Mouse (Mus musculus) MEL (cell line): ENCODE data around the gene Evpl. TPM values are rescaled to one million over a fixed set of nuclear protein-coding genes. Genes with fewer than 3 reads are reported as not detected.

Source experiments
- DNase-seq: peaks from one replicate; pipeline ENCODE4 v3.0.0; 2011; ENCODE audit warnings: low read depth, low spot score
- H3K27ac ChIP-seq: 2 replicates; pipeline ENCODE4 v1.5.1; 2012; ENCODE audit warnings: low read depth, mild to moderate bottlenecking, control low read depth, low read length, moderate library complexity; ENCODE audit not compliant: control insufficient read depth
- H3K27me3 ChIP-seq, 2 experiments: fragments of 150-350 bp in 1 of 2; sonication (generic) in 1 of 2; 2 replicates each; pipeline ENCODE4 v1.6.1; 2012; ENCODE audit warnings: low read length in 2 of 2, mild to moderate bottlenecking in 2 of 2, improper control_type of control experiment in 1 of 2, moderate library complexity in 1 of 2; ENCODE audit not compliant: insufficient read depth in 2 of 2, control insufficient read depth in 1 of 2
- H3K36me3 ChIP-seq, 2 experiments: 2 replicates each; pipeline ENCODE4 v1.6.1; 2012 to 2014; ENCODE audit warnings: low read length in 2 of 2, improper control_type of control experiment in 1 of 2, inconsistent platforms in 1 of 2, mild to moderate bottlenecking in 1 of 2; ENCODE audit not compliant: insufficient read depth in 2 of 2, control insufficient read depth in 1 of 2
- H3K4me1 ChIP-seq, 2 experiments: fragments of 150-350 bp in 1 of 2; sonication (generic) in 1 of 2; 2 replicates each; pipeline ENCODE4 v1.6.1; 2012; ENCODE audit warnings: low read length in 2 of 2, improper control_type of control experiment in 1 of 2, mild to moderate bottlenecking in 1 of 2; ENCODE audit not compliant: insufficient read depth in 2 of 2, control insufficient read depth in 1 of 2
- H3K4me3 ChIP-seq, 2 experiments: fragments of 150-350 bp in 1 of 2; sonication (generic) in 1 of 2; 2 replicates each; pipeline ENCODE4 v1.5.1; 2012; ENCODE audit warnings: low read depth in 2 of 2, low read length in 2 of 2, mild to moderate bottlenecking in 2 of 2, moderate library complexity in 2 of 2, control low read depth in 1 of 2, improper control_type of control experiment in 1 of 2; ENCODE audit not compliant: control insufficient read depth in 1 of 2, insufficient read depth in 1 of 2
- H3K79me2 ChIP-seq: 2 replicates; pipeline ENCODE4 v1.6.1; 2012; ENCODE audit warnings: mild to moderate bottlenecking, low read length, moderate library complexity; ENCODE audit not compliant: control insufficient read depth, poor library complexity, insufficient read depth
- H3K9ac ChIP-seq: 2 replicates; pipeline ENCODE4 v1.6.1; 2012; ENCODE audit warnings: low read depth, mild to moderate bottlenecking, control low read depth, low read length, moderate library complexity; ENCODE audit not compliant: control insufficient read depth, poor library complexity, severe bottlenecking
- H3K9me3 ChIP-seq: fragments of 150-350 bp; sonication (generic); replicated peaks from 2 replicates; pipeline ENCODE4 v1.6.1; 2012; ENCODE audit warnings: mild to moderate bottlenecking, low read length, improper control_type of control experiment, moderate library complexity; ENCODE audit not compliant: insufficient read depth
- BHLHE40 ChIP-seq: IDR thresholded peaks from 2 replicates; pipeline ENCODE4 v1.6.1; 2012; ENCODE audit warnings: low read depth, mild to moderate bottlenecking, inconsistent platforms, low read length, improper control_type of control experiment, borderline replicate concordance
- CHD1 ChIP-seq: IDR thresholded peaks from 2 replicates; pipeline ENCODE4 v1.6.1; 2012; ENCODE audit warnings: low read depth, mild to moderate bottlenecking, inconsistent platforms, low read length, improper control_type of control experiment
- CTCF ChIP-seq, 3 experiments: IDR thresholded peaks in 2 of 3; conservative IDR thresholded peaks in 1 of 3; 2 replicates each; pipeline ENCODE4 v1.5.1; 2011 to 2012; ENCODE audit warnings: low read length in 3 of 3, low read depth in 2 of 3, mild to moderate bottlenecking in 2 of 3, improper control_type of control experiment in 1 of 3, inconsistent platforms in 1 of 3, mixed read lengths in 1 of 3, moderate library complexity in 1 of 3; ENCODE audit not compliant: control insufficient read depth in 1 of 3, insufficient read depth in 1 of 3, poor library complexity in 1 of 3, severe bottlenecking in 1 of 3
- GABPA ChIP-seq: IDR thresholded peaks from 2 replicates; pipeline ENCODE4 v1.6.1; 2012; ENCODE audit warnings: low read depth, mild to moderate bottlenecking, inconsistent platforms, low read length, improper control_type of control experiment, moderate library complexity
- GATA1 ChIP-seq: IDR thresholded peaks from 2 replicates; pipeline ENCODE4 v1.6.1; 2011; ENCODE audit warnings: low read depth, low read length, improper control_type of control experiment
- JUND ChIP-seq: IDR thresholded peaks from 2 replicates; pipeline ENCODE4 v1.6.1; 2011; ENCODE audit warnings: low read depth, mild to moderate bottlenecking, improper control_type of control experiment, low read length
- MAFK ChIP-seq: IDR thresholded peaks from 2 replicates; pipeline ENCODE4 v1.6.1; 2011; ENCODE audit warnings: low read depth, mild to moderate bottlenecking, low read length, improper control_type of control experiment, borderline replicate concordance
- MAX ChIP-seq: IDR thresholded peaks from 2 replicates; pipeline ENCODE4 v1.6.1; 2011; ENCODE audit warnings: low read length, improper control_type of control experiment
- MEF2A ChIP-seq: IDR thresholded peaks from 2 replicates; pipeline ENCODE4 v1.6.1; 2014; ENCODE audit warnings: low read depth, mild to moderate bottlenecking, inconsistent platforms, low read length, improper control_type of control experiment; ENCODE audit not compliant: poor library complexity, insufficient replicate concordance, severe bottlenecking; ENCODE audit errors: extremely low read depth
- MXI1 ChIP-seq: IDR thresholded peaks from 2 replicates; pipeline ENCODE4 v1.6.1; 2011; ENCODE audit warnings: mild to moderate bottlenecking, low read depth, low read length, improper control_type of control experiment
- MYB ChIP-seq: IDR thresholded peaks from 2 replicates; pipeline ENCODE4 v1.6.1; 2011; ENCODE audit warnings: mild to moderate bottlenecking, low read depth, low read length, improper control_type of control experiment
- MYC ChIP-seq: IDR thresholded peaks from 2 replicates; pipeline ENCODE4 v1.6.1; 2011; ENCODE audit warnings: low read depth, mild to moderate bottlenecking, low read length, improper control_type of control experiment, moderate library complexity
- NELFE ChIP-seq: IDR thresholded peaks from 2 replicates; pipeline ENCODE4 v1.6.1; 2011; ENCODE audit warnings: low read depth, low read length, improper control_type of control experiment
- RCOR1 ChIP-seq: IDR thresholded peaks from 2 replicates; pipeline ENCODE4 v1.6.1; 2012; ENCODE audit warnings: low read depth, mild to moderate bottlenecking, inconsistent platforms, low read length, improper control_type of control experiment
- SMC3 ChIP-seq: IDR thresholded peaks from 2 replicates; pipeline ENCODE4 v1.6.1; 2011; ENCODE audit warnings: low read depth, low read length, improper control_type of control experiment
- TAL1 ChIP-seq: IDR thresholded peaks from 2 replicates; pipeline ENCODE4 v1.6.1; 2012; ENCODE audit warnings: mild to moderate bottlenecking, inconsistent platforms, low read length, moderate library complexity, mixed read lengths
- TBP ChIP-seq: IDR thresholded peaks from 2 replicates; pipeline ENCODE4 v1.8.0; 2011; ENCODE audit warnings: low read depth, low read length, improper control_type of control experiment
- TCF12 ChIP-seq: IDR thresholded peaks from 2 replicates; pipeline ENCODE4 v1.6.1; 2014; ENCODE audit warnings: low read depth, mild to moderate bottlenecking, inconsistent platforms, low read length, improper control_type of control experiment, moderate library complexity
- UBTF ChIP-seq: IDR thresholded peaks from 2 replicates; pipeline ENCODE4 v1.6.1; 2012; ENCODE audit warnings: low read depth, mild to moderate bottlenecking, inconsistent platforms, low read length, improper control_type of control experiment, moderate library complexity, borderline replicate concordance; ENCODE audit not compliant: insufficient read depth
- USF1 ChIP-seq: IDR thresholded peaks from 2 replicates; pipeline ENCODE4 v1.6.1; 2014; ENCODE audit warnings: low read depth, mild to moderate bottlenecking, inconsistent platforms, low read length, improper control_type of control experiment, moderate library complexity
- USF2 ChIP-seq, 2 experiments: IDR thresholded peaks; 2 replicates each; pipeline ENCODE4 v1.6.1; 2011 to 2012; ENCODE audit warnings: improper control_type of control experiment in 2 of 2, low read length in 2 of 2, borderline replicate concordance in 1 of 2, inconsistent platforms in 1 of 2, low read depth in 1 of 2, mild to moderate bottlenecking in 1 of 2; ENCODE audit not compliant: insufficient read depth in 1 of 2
- ZC3H11A ChIP-seq: IDR thresholded peaks from 2 replicates; pipeline ENCODE4 v1.6.1; 2012; ENCODE audit warnings: low read depth, mild to moderate bottlenecking, inconsistent platforms, low read length, improper control_type of control experiment
- polyA plus RNA-seq, 2 experiments: library from polyadenylated mRNA; stranded (reverse) in 1 of 2; unstranded in 1 of 2; fragments of >175 nt in 1 of 2; fragments of >200 nt in 1 of 2; gene quantifications; 2 replicates each; pipeline versions ENCODE4 v1.2.1 to v1.2.4; 2012; ENCODE audit warnings: low replicate concordance in 2 of 2, low read depth in 1 of 2; ENCODE audit not compliant: insufficient read length in 2 of 2, insufficient read depth in 1 of 2, missing spikeins in 1 of 2
- total RNA-seq: library from RNA; depleted of rRNA; stranded (reverse); fragments of 300-350 nt; gene quantifications from 2 replicates; pipeline ENCODE4 v1.2.3, GENCODE M21; 2012

Evpl gene
- total and polyA plus RNA-seq, 3 experiments, result 0.39 to 0.78 TPM; not detected in 1

GRCm38 (mm10) chr11:116213877-116214510 lies 23.9 kb downstream of the Evpl start:
- TF ChIP-seq UBTF (no peak), TCF12 (no peak), SMC3 (no peak), MYB (no peak)
- TF ChIP-seq, all 39 proteins: peak for 0
- Histone ChIP-seq H3K36me3 (no peaks in the 10 kb centered on the region), H3K9ac (no peak overlapping the region), H3K79me2 (no peaks in the 10 kb centered on the region), H3K27me3 (no peaks in the 10 kb centered on the region), H3K4me1 (peaks cover 0 to 5% of the 10 kb centered on the region in 2 experiments; a peak in 1 of 4 replicates), H3K4me3 (no peak overlapping the region), H3K27ac (no peak overlapping the region), H3K9me3 (no peaks in the 10 kb centered on the region)
- no peak for DNase-seq

GRCm38 (mm10) chr11:116212847-116213246 lies 25.0 kb downstream of the Evpl start:
- no peaks in the 10 kb centered on the region for H3K4me1 ChIP-seq
- TF ChIP-seq BHLHE40 (no peak), MXI1 (no peak), RCOR1 (no peak), CHD1 (no peak), MYC (no peak), NELFE (no peak), MAX (no peak), JUND (no peak), GABPA (no peak), ZC3H11A (no peak), TAL1 (no peak), MEF2A (no peak), TCF12 (no peak), USF1 (no peak), MAFK (no peak), CTCF (IDR thresholded peaks at IDR 0.05 in 2 of 3, conservative IDR thresholded peaks at IDR 0.05 in 1 of 3; ENCODE audit: control insufficient read depth in 1 of 3, insufficient read depth in 1 of 3, low read depth in 2 of 3, low read length in 3 of 3, poor library complexity in 1 of 3, severe bottlenecking in 1 of 3) (no peak), TBP (no peak), GATA1 (no peak), USF2 (IDR thresholded peaks at IDR 0.05; ENCODE audit: borderline replicate concordance in 1 of 2, insufficient read depth in 1 of 2, low read depth in 1 of 2, low read length in 2 of 2) (no peak), MYB (no peak)
- H3K36me3 ChIP-seq, result no peaks in the 10 kb centered on the region
- H3K27ac ChIP-seq, result no peak overlapping the region
- DNase-seq, result no peak
- H3K4me3 ChIP-seq, result no peak overlapping the region
- no peaks in the 10 kb centered on the region for H3K79me2 ChIP-seq
- H3K9me3 ChIP-seq, result no peaks in the 10 kb centered on the region
- no peak overlapping the region for H3K9ac ChIP-seq
- H3K27me3 ChIP-seq, result no peaks in the 10 kb centered on the region
